In genomic region chr8:120786753-120787152, GRCm38 (mm10) we compare ENCODE assay signal across 23 mouse cellular contexts.
"Had no signal": no experiment of that assay in that cellular context is flagged by ENCODE, and none has a peak within 500 bp of the region (broad histone marks: within the 10 kb centered on the region; RNA-seq: fewer than 3 reads in every experiment).

No protein-coding gene starts in this region.

- H3K4me3 ChIP-seq: heart, embryonic 10.5 days; heart, embryonic 12.5 days; hindbrain, embryonic 10.5 days; hindbrain, embryonic 12.5 days; intestine, embryonic 15.5 days; kidney, embryonic 15.5 days; limb, embryonic 13.5 days; limb, embryonic 15.5 days had no signal

- DNase-seq: forebrain, postnatal 0 days; gastrocnemius, postnatal 14 days; heart, adult 18-20 months; heart, postnatal 10 days; heart, postnatal 4 days; kidney, adult 2 months; kidney, adult 9 months; kidney, postnatal 14 days; kidney, postnatal 36 days; layer of hippocampus, adult 9-11 months; layer of hippocampus, postnatal 36 days; left cerebral cortex, postnatal 4 days had no signal

- H3K36me3 ChIP-seq: heart, embryonic 10.5 days; heart, embryonic 12.5 days; hindbrain, embryonic 10.5 days; hindbrain, embryonic 12.5 days; intestine, embryonic 15.5 days; kidney, embryonic 15.5 days; limb, embryonic 13.5 days; limb, embryonic 15.5 days had no signal

- H3K4me1 ChIP-seq: hindbrain, embryonic 12.5 days; kidney, embryonic 15.5 days had no signal

- H3K27me3 ChIP-seq: hindbrain, embryonic 12.5 days; intestine, embryonic 15.5 days had no signal

- H3K9me3 ChIP-seq: heart, embryonic 10.5 days; heart, embryonic 12.5 days; hindbrain, embryonic 10.5 days; hindbrain, embryonic 12.5 days; intestine, embryonic 15.5 days; kidney, embryonic 15.5 days; limb, embryonic 13.5 days; limb, embryonic 15.5 days had no signal

- ATAC-seq: forebrain, postnatal 0 days; hindbrain, embryonic 16.5 days; inflammation-experienced regulatory T-cells, adult 6 months; intestine, embryonic 15.5 days; intestine, postnatal 0 days had no signal
